Mouse (Mus musculus): ENCODE data around the gene Evc2. TPM values are rescaled to one million over a fixed set of nuclear protein-coding genes. Genes with fewer than 3 reads are reported as not detected.

The Evc2 gene
- polyA plus RNA-seq, 1 experiment from 2014 or later = 14.0 TPM

- Histone ChIP-seq H3K4me3 (ENCODE audit: low read depth, low read length) (no peak overlapping the region), H3K9me3 (replicated peaks; ENCODE audit: control insufficient read depth, low read length) (no peaks in the 10 kb centered on the region), H3K4me2 (ENCODE audit: low read depth, low read length) (no peak overlapping the region), H3K4me1 (ENCODE audit: control insufficient read depth, insufficient read depth, low read length) (no peaks in the 10 kb centered on the region), H3K27ac (replicated peaks; ENCODE audit: low read depth, low read length) (no peak overlapping the region), H3K9ac (replicated peaks; ENCODE audit: low read length) (no peak overlapping the region), H3K36me3 (replicated peaks; ENCODE audit: control insufficient read depth, insufficient read depth, low read depth, low read length) (no peaks in the 10 kb centered on the region; the same call in 1 of the 2 replicates), H3K27me3 (ENCODE audit: control insufficient read depth, insufficient read depth, low read length) (no peaks in the 10 kb centered on the region)
- ATAC-seq (replicated peaks; ENCODE audit: insufficient number of reproducible peaks, low FRiP score, low TSS enrichment, low read depth) = no peak
- WGBS = 87% methylated on average over 8 of the region's 8 CpGs
- DNase-seq (ENCODE audit: low spot score) = no peak
Measured at GRCm38 (mm10) chr5:37368796-37369195, 30.5 kb downstream of the Evc2 start.

GRCm38 (mm10) chr5:37377376-37377775 lies 39.1 kb downstream of the Evc2 start:
- no peak overlapping the region for H3K4me3 ChIP-seq (ENCODE audit: low read depth, low read length)
- H3K36me3 ChIP-seq (replicated peaks; ENCODE audit: control insufficient read depth, insufficient read depth, low read depth, low read length) = no peaks in the 10 kb centered on the region; the same call in 1 of the 2 replicates
- WGBS = 88% methylated on average over 7 of the region's 7 CpGs
- H3K9me3 ChIP-seq (replicated peaks; ENCODE audit: control insufficient read depth, low read length) = no peaks in the 10 kb centered on the region
- no peak overlapping the region for H3K27ac ChIP-seq (replicated peaks; ENCODE audit: low read depth, low read length)
- H3K27me3 ChIP-seq (ENCODE audit: control insufficient read depth, insufficient read depth, low read length) = no peaks in the 10 kb centered on the region
- DNase-seq (ENCODE audit: low spot score) = no peak
- no peak for ATAC-seq (replicated peaks; ENCODE audit: insufficient number of reproducible peaks, low FRiP score, low TSS enrichment, low read depth)
- no peak overlapping the region for H3K9ac ChIP-seq (replicated peaks; ENCODE audit: low read length)
- no peak overlapping the region for H3K4me2 ChIP-seq (ENCODE audit: low read depth, low read length)
- H3K4me1 ChIP-seq (ENCODE audit: control insufficient read depth, insufficient read depth, low read length) = no peaks in the 10 kb centered on the region

GRCm38 (mm10) chr5:37380641-37381040 lies 42.3 kb downstream of the Evc2 start:
- WGBS = 98% methylated on average over 4 of the region's 4 CpGs
- Histone ChIP-seq H3K4me2 (ENCODE audit: low read depth, low read length) (no peak overlapping the region), H3K4me1 (ENCODE audit: control insufficient read depth, insufficient read depth, low read length) (no peaks in the 10 kb centered on the region), H3K27me3 (ENCODE audit: control insufficient read depth, insufficient read depth, low read length) (no peaks in the 10 kb centered on the region), H3K36me3 (replicated peaks; ENCODE audit: control insufficient read depth, insufficient read depth, low read depth, low read length) (no peaks in the 10 kb centered on the region; the same call in 1 of the 2 replicates), H3K27ac (replicated peaks; ENCODE audit: low read depth, low read length) (no peak overlapping the region), H3K4me3 (ENCODE audit: low read depth, low read length) (no peak overlapping the region), H3K9ac (replicated peaks; ENCODE audit: low read length) (no peak overlapping the region), H3K9me3 (replicated peaks; ENCODE audit: control insufficient read depth, low read length) (no peaks in the 10 kb centered on the region)
- DNase-seq (ENCODE audit: low spot score) (no peak), ATAC-seq (replicated peaks; ENCODE audit: insufficient number of reproducible peaks, low FRiP score, low TSS enrichment, low read depth) (no peak)

GRCm38 (mm10) chr5:37383570-37383969 lies 45.3 kb downstream of the Evc2 start:
- 84% methylated on average over 3 of the region's 3 CpGs for WGBS
- no peak for DNase-seq (ENCODE audit: low spot score)

GRCm38 (mm10) chr5:37388646-37389045 lies 50.3 kb downstream of the Evc2 start:
- WGBS = 89% methylated on average over 3 of the region's 3 CpGs
- Histone ChIP-seq H3K4me1 (ENCODE audit: control insufficient read depth, insufficient read depth, low read length) (no peaks in the 10 kb centered on the region), H3K27me3 (ENCODE audit: control insufficient read depth, insufficient read depth, low read length) (no peaks in the 10 kb centered on the region), H3K36me3 (replicated peaks; ENCODE audit: control insufficient read depth, insufficient read depth, low read depth, low read length) (no peaks in the 10 kb centered on the region; the same call in 1 of the 2 replicates), H3K4me2 (ENCODE audit: low read depth, low read length) (no peak overlapping the region), H3K9me3 (replicated peaks; ENCODE audit: control insufficient read depth, low read length) (no peaks in the 10 kb centered on the region), H3K27ac (replicated peaks; ENCODE audit: low read depth, low read length) (no peak overlapping the region), H3K9ac (replicated peaks; ENCODE audit: low read length) (no peak overlapping the region), H3K4me3 (ENCODE audit: low read depth, low read length) (no peak overlapping the region)
- ATAC-seq (replicated peaks; ENCODE audit: insufficient number of reproducible peaks, low FRiP score, low TSS enrichment, low read depth) = no peak
- DNase-seq (ENCODE audit: low spot score) = no peak

More at GRCm38 (mm10) chr5:37383570-37383969, 45.3 kb downstream of the Evc2 start:
- H3K27me3 ChIP-seq (ENCODE audit: control insufficient read depth, insufficient read depth, low read length) = no peaks in the 10 kb centered on the region
- no peaks in the 10 kb centered on the region for H3K4me1 ChIP-seq (ENCODE audit: control insufficient read depth, insufficient read depth, low read length)
- no peak overlapping the region for H3K4me3 ChIP-seq (ENCODE audit: low read depth, low read length)
- H3K4me2 ChIP-seq (ENCODE audit: low read depth, low read length) = no peak overlapping the region
- ATAC-seq (replicated peaks; ENCODE audit: insufficient number of reproducible peaks, low FRiP score, low TSS enrichment, low read depth) = no peak
- no peaks in the 10 kb centered on the region for H3K9me3 ChIP-seq (replicated peaks; ENCODE audit: control insufficient read depth, low read length)
- no peak overlapping the region for H3K9ac ChIP-seq (replicated peaks; ENCODE audit: low read length)
- H3K27ac ChIP-seq (replicated peaks; ENCODE audit: low read depth, low read length) = no peak overlapping the region
- H3K36me3 ChIP-seq (replicated peaks; ENCODE audit: control insufficient read depth, insufficient read depth, low read depth, low read length) = no peaks in the 10 kb centered on the region; the same call in none of the 2 replicates

GRCm38 (mm10) chr5:37389808-37390495 lies 51.7 kb downstream of the Evc2 start:
- no peak overlapping the region for H3K4me3 ChIP-seq (ENCODE audit: low read depth, low read length)
- H3K4me2 ChIP-seq (ENCODE audit: low read depth, low read length) = no peak overlapping the region
- H3K9me3 ChIP-seq (replicated peaks; ENCODE audit: control insufficient read depth, low read length) = no peaks in the 10 kb centered on the region
- H3K9ac ChIP-seq (replicated peaks; ENCODE audit: low read length) = no peak overlapping the region
- DNase-seq (ENCODE audit: low spot score) (peak; percentile 53), ATAC-seq (replicated peaks; ENCODE audit: insufficient number of reproducible peaks, low FRiP score, low TSS enrichment, low read depth) (no peak)
- no peaks in the 10 kb centered on the region; the same call in 1 of the 2 replicates for H3K36me3 ChIP-seq (replicated peaks; ENCODE audit: control insufficient read depth, insufficient read depth, low read depth, low read length)
- 55% methylated on average over 13 of the region's 13 CpGs for WGBS
- H3K4me1 ChIP-seq (ENCODE audit: control insufficient read depth, insufficient read depth, low read length) = no peaks in the 10 kb centered on the region
- no peak overlapping the region for H3K27ac ChIP-seq (replicated peaks; ENCODE audit: low read depth, low read length)
- no peaks in the 10 kb centered on the region for H3K27me3 ChIP-seq (ENCODE audit: control insufficient read depth, insufficient read depth, low read length)

- no peaks in the 10 kb centered on the region for H3K27me3 ChIP-seq (ENCODE audit: control insufficient read depth, insufficient read depth, low read length)
- no peak overlapping the region for H3K4me3 ChIP-seq (ENCODE audit: low read depth, low read length)
- no peaks in the 10 kb centered on the region for H3K4me1 ChIP-seq (ENCODE audit: control insufficient read depth, insufficient read depth, low read length)
- H3K36me3 ChIP-seq (replicated peaks; ENCODE audit: control insufficient read depth, insufficient read depth, low read depth, low read length) = no peaks in the 10 kb centered on the region; the same call in 1 of the 2 replicates
- no peak for DNase-seq (ENCODE audit: low spot score)
- H3K9me3 ChIP-seq (replicated peaks; ENCODE audit: control insufficient read depth, low read length) = no peaks in the 10 kb centered on the region
- WGBS = 95% methylated on average over 10 of the region's 10 CpGs
- H3K9ac ChIP-seq (replicated peaks; ENCODE audit: low read length) = no peak overlapping the region
- H3K27ac ChIP-seq (replicated peaks; ENCODE audit: low read depth, low read length) = no peak overlapping the region
- no peak for ATAC-seq (replicated peaks; ENCODE audit: insufficient number of reproducible peaks, low FRiP score, low TSS enrichment, low read depth)
- H3K4me2 ChIP-seq (ENCODE audit: low read depth, low read length) = no peak overlapping the region
Measured at GRCm38 (mm10) chr5:37390923-37391322, 52.6 kb downstream of the Evc2 start.

GRCm38 (mm10) chr5:37391901-37392300 lies 53.6 kb downstream of the Evc2 start:
- Histone ChIP-seq H3K27ac (replicated peaks; ENCODE audit: low read depth, low read length) (no peak overlapping the region), H3K4me3 (ENCODE audit: low read depth, low read length) (no peak overlapping the region), H3K9ac (replicated peaks; ENCODE audit: low read length) (no peak overlapping the region), H3K4me1 (ENCODE audit: control insufficient read depth, insufficient read depth, low read length) (no peaks in the 10 kb centered on the region), H3K36me3 (replicated peaks; ENCODE audit: control insufficient read depth, insufficient read depth, low read depth, low read length) (no peaks in the 10 kb centered on the region; the same call in 1 of the 2 replicates), H3K9me3 (replicated peaks; ENCODE audit: control insufficient read depth, low read length) (no peaks in the 10 kb centered on the region), H3K4me2 (ENCODE audit: low read depth, low read length) (no peak overlapping the region), H3K27me3 (ENCODE audit: control insufficient read depth, insufficient read depth, low read length) (no peaks in the 10 kb centered on the region)
- no peak for DNase-seq (ENCODE audit: low spot score)
- 87% methylated on average over 10 of the region's 10 CpGs for WGBS
- no peak for ATAC-seq (replicated peaks; ENCODE audit: insufficient number of reproducible peaks, low FRiP score, low TSS enrichment, low read depth)

Measured in embryonic facial prominence, embryonic 11.5 days (tissue).